Mouse (Mus musculus) hindbrain, embryonic 14.5 days (tissue): Measurements from ENCODE around the gene Capn10. TPM values are rescaled to one million over a fixed set of nuclear protein-coding genes. Genes with fewer than 3 reads are reported as not detected.

ENCODE experiments used
- ATAC-seq: fragments of 200-750 bp; cut with Nextera tagmentation; 2 replicates; pipeline ENCODE4 v1.8.0; 2017; ENCODE audit warnings: moderate number of reproducible peaks, mild to moderate bottlenecking, moderate TSS enrichment, moderate library complexity; ENCODE audit not compliant: low FRiP score
- DNase-seq: peaks from one replicate; pipeline ENCODE4 v3.0.0-alpha.2; 2015; ENCODE audit warnings: low spot score
- H3K27ac ChIP-seq: fragments of 300-500 bp; sonication (generic); 2 replicates; pipeline ENCODE4 v1.5.1; 2014; ENCODE audit warnings: mild to moderate bottlenecking, moderate library complexity
- H3K27me3 ChIP-seq: fragments of 300-500 bp; sonication (generic); 2 replicates; pipeline ENCODE4 v1.6.1; 2014; ENCODE audit warnings: mild to moderate bottlenecking, low read length, mixed read lengths; ENCODE audit not compliant: control insufficient read depth, insufficient read depth
- H3K36me3 ChIP-seq: fragments of 300-500 bp; sonication (generic); replicated peaks from 2 replicates; pipeline ENCODE4 v1.6.1; 2014; ENCODE audit not compliant: control insufficient read depth, insufficient read depth
- H3K4me1 ChIP-seq: fragments of 300-500 bp; sonication (generic); replicated peaks from 2 replicates; pipeline ENCODE4 v1.6.1; 2014; ENCODE audit warnings: antibody characterized with exemption, low read length, mixed read lengths; ENCODE audit not compliant: control insufficient read depth, insufficient read depth
- H3K4me2 ChIP-seq: fragments of 300-500 bp; sonication (generic); replicated peaks from 2 replicates; pipeline ENCODE4 v1.6.1; 2014; ENCODE audit warnings: mild to moderate bottlenecking, moderate library complexity
- H3K4me3 ChIP-seq: fragments of 300-500 bp; sonication (generic); replicated peaks from 2 replicates; pipeline ENCODE4 v1.5.1; 2014; ENCODE audit warnings: mild to moderate bottlenecking, low read length
- H3K9ac ChIP-seq: fragments of 300-500 bp; sonication (generic); 2 replicates; pipeline ENCODE4 v1.6.1; 2014
- H3K9me3 ChIP-seq: fragments of 300-500 bp; sonication (generic); 2 replicates; pipeline ENCODE4 v1.6.1; 2016; ENCODE audit warnings: low read length; ENCODE audit not compliant: control insufficient read depth
- WGBS: fragments of 180-500 bp; shearing (Covaris S2); extraction: QIAGEN DNeasy Blood & Tissue Kit; methylation state at CpG from one replicate; pipeline ENCODE4 v1.1.7; 2014; 5-methylcytosine and 5-hydroxymethylcytosine counted together
- polyA plus RNA-seq: library from polyadenylated mRNA; unstranded; fragments of >200 nt; fragmentation: Nextera tagmentation; extraction: Ambion mirVana; gene quantifications from 2 replicates; pipeline ENCODE4 v1.2.1, GENCODE M21; 2014

Capn10 gene
- polyA plus RNA-seq, 1 experiment from 2014 or later: 48.2 TPM

DNA sequence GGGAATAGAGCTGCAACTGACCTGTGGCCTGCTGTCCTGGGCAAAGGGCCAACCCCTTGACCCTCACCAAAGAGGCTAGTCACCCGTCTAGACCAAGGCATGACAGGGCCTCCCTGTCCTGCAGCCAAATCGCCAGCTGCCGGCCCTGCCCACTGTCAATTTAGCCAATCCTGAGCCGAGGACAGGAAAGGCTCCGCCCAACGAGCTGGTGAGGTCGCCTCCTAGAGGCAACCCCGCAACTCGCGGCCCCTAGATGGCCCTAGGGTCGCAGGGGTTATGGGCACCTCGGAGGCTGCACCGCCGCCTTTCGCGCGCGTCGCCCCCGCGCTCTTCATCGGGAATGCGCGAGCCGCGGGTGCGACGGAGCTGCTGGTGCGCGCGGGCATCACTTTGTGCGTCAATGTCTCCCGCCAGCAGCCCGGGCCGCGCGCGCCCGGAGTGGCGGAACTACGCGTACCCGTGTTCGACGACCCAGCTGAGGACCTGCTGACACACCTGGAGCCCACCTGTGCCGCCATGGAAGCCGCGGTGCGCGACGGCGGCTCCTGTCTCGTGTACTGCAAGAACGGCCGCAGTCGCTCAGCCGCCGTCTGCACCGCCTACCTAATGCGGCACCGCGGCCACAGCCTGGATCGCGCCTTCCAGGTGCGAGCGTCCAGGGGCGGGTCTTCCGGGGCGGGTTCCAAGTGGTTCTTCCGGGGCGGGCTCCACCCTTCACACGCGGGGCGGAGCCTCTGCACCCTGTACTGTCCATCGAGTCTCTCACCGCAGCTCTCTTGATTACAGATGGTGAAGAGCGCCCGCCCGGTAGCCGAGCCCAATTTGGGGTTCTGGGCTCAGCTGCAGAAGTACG lies 27.2 kb upstream of the Capn10 start, which contains the start of gene Dusp28:
TSS of gene Dusp28 (plus strand) at position 203 of the 853 bp plus-strand sequence.
- Histone ChIP-seq H3K4me1 (peaks cover 38% of the 10 kb centered on the region), H3K4me3 (peak within 1 kb of the TSS; percentile 63), H3K27me3 (0 out of 2 replicates have a peak, but pooled peaks cover under 1% of the 10 kb centered on the region), H3K9me3 (no peaks in the 10 kb centered on the region), H3K27ac (peak within 1 kb of the TSS; percentile 86), H3K36me3 (no peaks in the 10 kb centered on the region), H3K9ac (peak within 1 kb of the TSS; percentile 66), H3K4me2 (peak within 1 kb of the TSS; percentile 60)
- peak; percentile 89 for ATAC-seq
- WGBS: under 1% methylated on average over 81 of the region's 81 CpGs
- DNase-seq: peak; percentile 83

DNA sequence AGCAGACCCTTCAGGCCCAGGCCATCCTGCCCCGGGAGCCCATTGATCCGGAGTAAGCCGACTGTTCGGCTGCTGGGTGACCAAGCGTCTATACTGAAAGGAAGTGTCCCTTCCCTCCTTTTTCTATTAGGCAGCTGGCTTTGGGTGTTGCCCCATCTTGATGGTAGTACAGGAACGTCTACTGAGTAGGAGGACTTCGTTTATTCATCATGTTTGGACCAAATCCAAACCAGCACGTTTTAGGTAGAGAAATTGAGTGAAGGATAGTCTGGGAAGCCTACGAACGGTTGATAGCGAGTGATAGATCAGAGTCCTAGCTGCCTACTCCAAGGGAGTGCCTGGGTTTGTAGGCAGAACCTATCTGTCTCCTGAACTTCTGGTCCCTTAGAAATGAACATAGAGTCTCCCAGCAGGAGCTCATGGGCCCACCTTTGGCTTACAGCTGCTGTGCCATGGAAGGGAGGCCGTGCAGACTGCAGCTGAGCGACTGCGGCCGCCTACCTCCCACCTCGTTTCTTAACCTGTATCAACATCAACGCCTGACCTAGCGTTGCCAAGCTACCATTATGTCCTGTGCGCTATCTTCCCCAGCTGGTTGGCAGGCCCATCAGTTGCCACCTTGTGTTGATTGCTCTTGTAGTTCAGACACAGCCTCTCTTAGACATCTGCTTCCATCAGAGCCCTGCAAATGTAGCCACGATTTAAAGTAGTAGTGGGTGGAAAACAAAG lies 26.4 kb upstream of the Capn10 start:
- no peak for ATAC-seq
- no peak for DNase-seq
- peaks cover 42% of the 10 kb centered on the region for H3K4me1 ChIP-seq
- peak overlapping the region; percentile 60 for H3K4me2 ChIP-seq
- peak overlapping the region; percentile 66 for H3K9ac ChIP-seq
- H3K27me3 ChIP-seq: no peaks in the 10 kb centered on the region
- H3K27ac ChIP-seq: peak overlapping the region; percentile 86
- H3K4me3 ChIP-seq: peak overlapping the region; percentile 63
- H3K9me3 ChIP-seq: no peaks in the 10 kb centered on the region
- H3K36me3 ChIP-seq: no peaks in the 10 kb centered on the region
- 45% methylated on average over 20 of the region's 20 CpGs for WGBS

DNA sequence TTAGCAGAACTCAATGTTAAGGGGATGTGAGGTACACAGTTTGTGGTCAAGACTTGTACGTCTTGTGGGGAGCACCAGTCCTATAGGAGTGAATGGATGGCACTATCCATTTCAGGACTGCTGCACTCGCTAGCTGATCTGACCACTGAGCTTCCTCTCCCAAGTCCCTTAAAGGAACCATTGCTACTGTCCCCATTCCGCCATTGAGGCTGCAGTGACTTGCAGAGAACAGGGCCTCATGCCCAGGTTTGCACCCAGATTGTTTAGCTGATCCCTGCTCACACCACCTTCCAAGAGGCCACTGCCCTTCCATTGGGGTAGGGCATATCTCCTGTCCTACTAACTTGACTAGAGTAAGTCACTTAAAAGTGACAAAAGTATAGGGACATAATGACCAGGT lies 25.5 kb upstream of the Capn10 start:
- Histone ChIP-seq H3K9ac (no peak overlapping the region), H3K27ac (no peak overlapping the region), H3K9me3 (no peaks in the 10 kb centered on the region), H3K27me3 (no peaks in the 10 kb centered on the region), H3K4me3 (no peak overlapping the region), H3K36me3 (0 out of 2 replicates have a peak, but pooled peaks cover 3% of the 10 kb centered on the region), H3K4me2 (no peak overlapping the region), H3K4me1 (peaks cover 41% of the 10 kb centered on the region)
- 92% methylated on average over 3 of the region's 3 CpGs for WGBS
- ATAC-seq: no peak
- no peak for DNase-seq

DNA sequence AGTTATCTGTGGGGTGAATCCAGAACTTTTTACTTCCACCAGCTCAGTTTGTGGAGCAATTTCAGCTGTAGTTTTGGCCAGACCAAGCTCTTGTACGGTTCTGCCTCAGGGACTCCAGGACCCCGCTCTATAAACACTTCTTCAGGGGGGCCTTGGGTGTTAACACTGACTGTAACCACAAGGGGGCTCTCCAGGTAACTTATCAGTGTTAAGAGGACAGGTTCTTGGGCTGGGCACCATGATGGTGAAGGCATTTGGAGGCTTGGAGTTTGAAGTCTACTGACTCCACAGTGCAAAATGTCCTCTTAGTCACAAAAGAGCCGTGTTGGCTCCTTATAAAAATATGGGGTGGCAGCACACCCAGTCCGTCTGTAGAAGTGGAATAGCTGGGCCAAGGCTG lies 25.1 kb upstream of the Capn10 start:
- DNase-seq: no peak
- WGBS: 63% methylated on average over 4 of the region's 4 CpGs
- ATAC-seq: no peak

DNA sequence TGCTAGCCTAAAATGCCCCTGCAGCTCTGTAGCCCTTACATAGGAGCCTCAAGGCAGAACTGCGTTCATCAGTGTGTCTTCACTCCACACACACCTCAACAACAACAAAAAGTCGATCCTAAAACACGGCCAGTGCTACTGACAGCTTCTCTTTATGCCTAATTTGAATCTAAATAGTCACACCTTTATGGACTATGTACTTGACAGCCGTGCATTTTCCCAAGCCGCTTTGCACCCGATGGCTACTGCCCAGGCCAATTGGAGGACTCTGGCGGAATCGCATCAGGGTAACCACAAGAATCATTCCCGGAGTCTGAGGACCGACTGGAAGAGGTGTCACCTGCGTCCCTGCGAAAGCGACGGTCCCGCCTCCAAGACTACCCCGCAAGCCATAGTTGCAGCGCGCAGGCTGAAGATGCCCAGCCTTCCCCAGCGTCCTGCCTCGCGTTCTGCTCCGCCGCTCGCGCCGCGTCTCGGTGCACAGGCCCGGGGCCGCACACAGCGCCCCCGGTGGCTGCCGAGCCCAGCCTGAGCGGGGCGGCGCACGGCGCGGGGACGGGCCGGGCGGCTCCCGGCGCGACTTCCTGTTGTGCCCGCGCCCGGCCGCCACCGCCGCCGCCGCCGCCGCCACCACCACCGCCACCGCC lies 23.8 kb upstream of the Capn10 start, which contains the start of gene Rnpepl1:
TSS of gene Rnpepl1 (plus strand) at position 545 of the 647 bp plus-strand sequence.
- no peaks in the 10 kb centered on the region for H3K27me3 ChIP-seq
- H3K9ac ChIP-seq: peak within 1 kb of the TSS; percentile 96
- peak within 1 kb of the TSS; percentile 96 for H3K27ac ChIP-seq
- H3K36me3 ChIP-seq: peaks cover 20% of the 10 kb centered on the region
- H3K9me3 ChIP-seq: no peaks in the 10 kb centered on the region
- peaks cover 41% of the 10 kb centered on the region for H3K4me1 ChIP-seq
- DNase-seq (peak; percentile 79), ATAC-seq (peak; percentile 80)
- peak within 1 kb of the TSS; percentile 86 for H3K4me2 ChIP-seq
- WGBS: under 1% methylated on average over 47 of the region's 57 CpGs
- H3K4me3 ChIP-seq: peak within 1 kb of the TSS; percentile 88

More for the DNA sequence above, 25.1 kb upstream of the Capn10 start:
- Histone ChIP-seq H3K36me3 (peaks cover 7% of the 10 kb centered on the region; the same call in 1 of the 2 replicates), H3K9me3 (no peaks in the 10 kb centered on the region), H3K4me1 (peaks cover 41% of the 10 kb centered on the region), H3K27ac (no peak overlapping the region), H3K9ac (no peak overlapping the region), H3K4me3 (no peak overlapping the region), H3K4me2 (no peak overlapping the region), H3K27me3 (no peaks in the 10 kb centered on the region)

DNA sequence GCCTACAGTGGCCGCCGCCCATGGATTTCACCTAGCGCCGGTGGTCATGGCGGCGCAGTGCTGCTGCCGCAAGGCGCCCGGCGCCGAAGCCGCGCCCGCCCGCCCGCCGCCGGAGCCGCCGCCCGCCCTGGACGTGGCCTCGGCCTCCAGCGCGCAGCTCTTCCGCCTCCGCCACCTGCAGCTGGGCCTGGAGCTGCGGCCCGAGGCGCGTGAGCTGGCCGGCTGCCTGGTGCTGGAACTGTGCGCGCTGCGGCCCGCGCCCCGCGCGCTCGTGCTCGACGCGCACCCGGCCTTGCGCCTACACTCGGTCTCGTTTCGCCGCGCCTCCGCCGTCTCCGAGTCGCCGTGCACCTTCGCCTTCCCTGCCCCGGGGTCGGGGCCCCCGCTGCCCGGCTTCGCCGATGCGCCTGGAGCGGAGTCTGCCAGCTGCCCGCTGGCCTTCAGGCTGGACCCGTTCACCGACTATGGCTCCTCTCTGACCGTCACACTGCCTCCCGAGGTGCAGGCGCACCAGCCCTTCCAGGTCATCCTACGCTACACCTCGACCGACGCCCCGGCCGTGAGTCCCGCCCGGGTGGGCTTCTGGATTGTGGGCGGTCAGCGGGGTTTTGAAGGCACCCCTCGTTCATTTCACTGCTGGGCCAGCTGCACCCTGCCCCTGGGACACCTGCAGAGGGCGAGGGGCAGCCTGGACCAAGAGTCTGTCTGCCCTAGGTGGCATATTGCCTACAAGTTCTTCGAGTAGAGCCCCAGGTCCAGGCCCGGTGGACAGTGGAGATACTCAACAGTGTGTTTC lies 23.1 kb upstream of the Capn10 start:
- peak; percentile 69 for DNase-seq
- peak overlapping the region; percentile 86 for H3K4me2 ChIP-seq
- H3K27me3 ChIP-seq: no peaks in the 10 kb centered on the region
- H3K4me1 ChIP-seq: peaks cover 41% of the 10 kb centered on the region
- H3K36me3 ChIP-seq: peaks cover 28% of the 10 kb centered on the region
- H3K9ac ChIP-seq: peak overlapping the region; percentile 96
- no peaks in the 10 kb centered on the region for H3K9me3 ChIP-seq
- H3K27ac ChIP-seq: peak overlapping the region; percentile 96
- WGBS: under 1% methylated on average over 52 of the region's 85 CpGs
- peak; percentile 38 for ATAC-seq
- H3K4me3 ChIP-seq: peak overlapping the region; percentile 88

DNA sequence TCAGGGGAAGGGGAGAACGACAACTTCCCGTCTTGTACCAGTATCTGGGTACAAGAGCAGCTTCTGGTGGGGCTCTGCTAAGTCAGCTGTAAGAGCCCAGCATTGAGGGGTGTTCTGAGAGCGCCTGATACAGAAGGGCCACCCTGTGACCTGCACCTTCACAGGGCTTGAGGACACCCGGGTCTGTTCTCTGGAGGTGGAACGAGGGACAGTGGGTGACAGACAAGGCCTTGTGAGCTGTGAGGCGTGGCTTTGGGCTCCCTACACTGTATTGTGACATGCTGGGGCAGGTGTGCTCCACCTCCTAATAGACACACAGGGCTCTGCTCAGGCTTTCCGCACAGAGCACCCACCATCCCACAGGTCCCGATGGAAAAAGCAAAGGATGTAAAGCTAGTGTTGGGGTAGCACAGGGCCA lies 22.4 kb upstream of the Capn10 start:
- Histone ChIP-seq H3K9ac (peak overlapping the region; percentile 96), H3K4me2 (peak overlapping the region; percentile 86), H3K4me1 (peaks cover 35% of the 10 kb centered on the region), H3K27me3 (no peaks in the 10 kb centered on the region), H3K27ac (peak overlapping the region; percentile 96), H3K9me3 (no peaks in the 10 kb centered on the region), H3K4me3 (peak overlapping the region; percentile 88), H3K36me3 (peaks cover 34% of the 10 kb centered on the region)
- DNase-seq (no peak), ATAC-seq (no peak)
- 30% methylated on average over 8 of the region's 8 CpGs for WGBS

DNA sequence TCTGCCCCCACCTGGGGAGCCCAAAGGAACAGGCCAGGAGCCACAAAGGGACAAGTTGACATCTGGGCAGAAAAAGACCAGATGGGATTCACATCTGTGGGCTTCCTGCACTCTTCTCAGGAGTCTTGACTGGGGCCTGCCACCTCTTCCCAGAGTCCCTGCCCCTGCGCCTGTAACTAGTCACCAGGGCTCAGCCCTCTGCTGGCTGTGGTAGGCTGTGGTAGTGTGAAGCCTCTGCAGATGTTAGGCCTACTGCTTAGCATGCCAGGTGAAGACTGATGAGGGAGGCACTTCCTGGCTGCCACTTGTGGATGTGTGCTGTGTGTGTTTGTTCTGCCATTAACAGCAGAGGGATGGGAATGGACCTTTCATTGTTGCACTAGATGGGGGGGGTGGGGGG lies 21.9 kb upstream of the Capn10 start:
- H3K4me2 ChIP-seq: peak overlapping the region; percentile 86
- H3K9ac ChIP-seq: peak overlapping the region; percentile 96
- ATAC-seq (no peak), DNase-seq (no peak)
- H3K27me3 ChIP-seq: no peaks in the 10 kb centered on the region
- H3K4me1 ChIP-seq: peaks cover 35% of the 10 kb centered on the region
- H3K4me3 ChIP-seq: peak overlapping the region; percentile 88
- no peaks in the 10 kb centered on the region for H3K9me3 ChIP-seq
- no peak overlapping the region for H3K27ac ChIP-seq
- 32% methylated on average over 1 of the region's 1 CpGs for WGBS
- H3K36me3 ChIP-seq: peaks cover 39% of the 10 kb centered on the region
